Mouse (Mus musculus) testis, adult 2 months (tissue): Measurements from ENCODE around the gene Arhgef18. TPM values are rescaled to one million over a fixed set of nuclear protein-coding genes. Genes with fewer than 3 reads are reported as not detected.

Source experiments
- H3K27ac ChIP-seq: fragments of 200-500 bp; 2 replicates; pipeline ENCODE4 v1.5.1; 2012; ENCODE audit warnings: low read depth, low read length; ENCODE audit not compliant: control insufficient read depth, insufficient read depth
- H3K27me3 ChIP-seq: fragments of 200-500 bp; 2 replicates; pipeline ENCODE4 v1.6.1; 2012; ENCODE audit warnings: mild to moderate bottlenecking, low read length, moderate library complexity; ENCODE audit not compliant: control insufficient read depth, insufficient read depth
- H3K36me3 ChIP-seq: fragments of 200-500 bp; 2 replicates; pipeline ENCODE4 v1.6.1; 2012; ENCODE audit warnings: mild to moderate bottlenecking, low read length; ENCODE audit not compliant: control insufficient read depth, insufficient read depth
- H3K4me1 ChIP-seq: fragments of 200-500 bp; 2 replicates; pipeline ENCODE4 v1.6.1; 2012; ENCODE audit warnings: low read length; ENCODE audit not compliant: control insufficient read depth, insufficient read depth
- H3K4me3 ChIP-seq: fragments of 200-500 bp; 2 replicates; pipeline ENCODE4 v1.5.1; 2012; ENCODE audit warnings: low read depth, mild to moderate bottlenecking, low read length, moderate library complexity, mixed read lengths; ENCODE audit not compliant: control insufficient read depth
- CTCF ChIP-seq: fragments of 200-500 bp; IDR thresholded peaks from 2 replicates; pipeline ENCODE4 v1.5.1; 2012; ENCODE audit warnings: low read depth, mild to moderate bottlenecking, inconsistent platforms, low read length, moderate library complexity; ENCODE audit not compliant: control insufficient read depth, insufficient read depth, insufficient replicate concordance
- POLR2A ChIP-seq: fragments of 200-500 bp; IDR thresholded peaks from 2 replicates; pipeline ENCODE4 v1.6.1; 2012; ENCODE audit warnings: low read depth, mild to moderate bottlenecking, inconsistent platforms, low read length, moderate library complexity; ENCODE audit not compliant: control insufficient read depth
- polyA plus RNA-seq: library from polyadenylated mRNA; depleted of rRNA; stranded (reverse); fragments of >200 nt; gene quantifications from 2 replicates; pipeline ENCODE4 v1.2.3, GENCODE M21; 2012

The Arhgef18 gene
- polyA plus RNA-seq, 1 experiment: 6.7 TPM

DNA sequence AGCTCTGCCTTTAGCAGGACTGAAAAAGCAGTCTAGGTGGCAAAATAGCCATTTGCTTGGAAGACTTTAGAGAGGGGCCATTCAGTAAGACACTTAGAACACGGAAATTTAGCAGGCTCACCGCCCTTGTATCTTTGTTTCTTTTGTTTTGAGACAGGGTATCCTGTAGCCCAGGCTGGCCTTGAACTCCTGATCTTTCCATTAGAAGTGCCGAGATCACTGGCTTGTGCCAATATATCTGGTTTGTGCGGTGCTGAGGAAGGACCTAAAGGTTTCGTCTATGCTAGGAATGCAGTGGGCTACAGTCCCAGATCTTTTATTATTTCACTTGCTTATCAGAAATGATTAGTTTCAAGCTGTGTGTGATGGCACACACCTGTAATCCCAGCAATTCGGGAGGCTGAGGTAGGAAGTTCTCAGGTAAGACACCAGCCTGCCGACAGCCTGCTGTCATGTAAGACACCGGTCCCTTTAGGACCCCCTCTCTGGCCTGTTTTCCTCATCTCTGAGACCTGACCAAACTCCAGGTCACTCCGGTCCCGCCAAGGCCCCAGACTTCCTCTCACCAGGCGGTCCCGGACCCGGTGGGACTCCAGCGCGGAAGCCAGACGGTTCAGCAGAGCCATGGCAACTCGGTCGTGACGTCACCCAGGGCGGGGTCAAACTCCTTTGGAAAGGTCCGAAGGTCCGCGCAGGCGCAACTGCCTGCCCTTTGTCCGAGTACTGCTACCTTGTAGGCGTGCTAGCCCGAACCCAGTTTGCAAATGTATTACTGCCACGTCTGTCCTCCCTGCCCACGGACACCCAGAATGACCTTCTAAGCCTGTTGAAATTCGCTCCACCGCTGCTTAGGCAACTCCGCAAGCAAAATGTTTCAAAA lies 74.4 kb downstream of the Arhgef18 start, which contains the start of gene Pex11g:
Pex11g (minus strand) TSS at position 675 of the 880 bp plus-strand sequence.
- TF ChIP-seq POLR2A: peak; percentile 93
- TF ChIP-seq CTCF: 0 out of 2 replicates have a peak, but pooled peaks have one; percentile 0
- Histone ChIP-seq H3K27me3 (no peaks in the 10 kb centered on the region), H3K36me3 (no peaks in the 10 kb centered on the region), H3K4me1 (peaks cover 3% of the 10 kb centered on the region), H3K27ac (peak within 1 kb of the TSS; percentile 85), H3K4me3 (peak within 1 kb of the TSS; percentile 90)

GRCm38 (mm10) chr8:3467886-3468545 lies 75.2 kb downstream of the Arhgef18 start:
- TF ChIP-seq POLR2A (no peak), CTCF (no peak)
- Histone ChIP-seq H3K4me3 (peak overlapping the region; percentile 90), H3K27ac (peak overlapping the region; percentile 50), H3K27me3 (no peaks in the 10 kb centered on the region), H3K36me3 (no peaks in the 10 kb centered on the region), H3K4me1 (peaks cover 3% of the 10 kb centered on the region)

GRCm38 (mm10) chr8:3468838-3469237 lies 76.0 kb downstream of the Arhgef18 start:
- Histone ChIP-seq H3K36me3 (no peaks in the 10 kb centered on the region), H3K27me3 (no peaks in the 10 kb centered on the region), H3K27ac (no peak overlapping the region), H3K4me3 (no peak overlapping the region; the same call in 1 of the 2 replicates), H3K4me1 (peaks cover 3% of the 10 kb centered on the region)
- TF ChIP-seq CTCF (no peak), POLR2A (no peak)

DNA sequence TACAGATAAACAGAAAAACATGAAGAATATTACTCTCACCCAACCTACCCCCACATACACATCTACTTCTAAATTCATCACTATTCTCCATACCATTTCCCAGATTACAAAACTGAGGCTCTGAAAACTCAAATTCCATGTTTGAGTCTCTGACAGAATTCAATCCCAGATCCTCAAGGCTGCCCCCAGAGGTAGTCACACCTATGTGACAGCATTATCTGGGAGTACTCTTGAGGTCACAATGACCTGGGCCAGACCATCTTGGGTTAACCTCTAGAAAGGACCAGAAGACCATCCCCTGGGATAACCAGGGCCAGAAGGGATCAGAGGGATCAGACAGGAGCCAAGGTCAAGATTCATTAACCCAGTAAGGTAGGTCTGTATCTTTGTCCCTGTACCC lies 77.8 kb downstream of the Arhgef18 start, which contains the start of gene Tex45:
Tex45 (plus strand) TSS at position 301 of the 400 bp plus-strand sequence.
- Histone ChIP-seq H3K4me1 (peaks cover 3% of the 10 kb centered on the region), H3K27ac (no peak within 1 kb of the TSS), H3K27me3 (no peaks in the 10 kb centered on the region), H3K4me3 (peak within 1 kb of the TSS; percentile 82), H3K36me3 (no peaks in the 10 kb centered on the region)
- no peak for TF ChIP-seq CTCF
- no peak for TF ChIP-seq POLR2A

DNA sequence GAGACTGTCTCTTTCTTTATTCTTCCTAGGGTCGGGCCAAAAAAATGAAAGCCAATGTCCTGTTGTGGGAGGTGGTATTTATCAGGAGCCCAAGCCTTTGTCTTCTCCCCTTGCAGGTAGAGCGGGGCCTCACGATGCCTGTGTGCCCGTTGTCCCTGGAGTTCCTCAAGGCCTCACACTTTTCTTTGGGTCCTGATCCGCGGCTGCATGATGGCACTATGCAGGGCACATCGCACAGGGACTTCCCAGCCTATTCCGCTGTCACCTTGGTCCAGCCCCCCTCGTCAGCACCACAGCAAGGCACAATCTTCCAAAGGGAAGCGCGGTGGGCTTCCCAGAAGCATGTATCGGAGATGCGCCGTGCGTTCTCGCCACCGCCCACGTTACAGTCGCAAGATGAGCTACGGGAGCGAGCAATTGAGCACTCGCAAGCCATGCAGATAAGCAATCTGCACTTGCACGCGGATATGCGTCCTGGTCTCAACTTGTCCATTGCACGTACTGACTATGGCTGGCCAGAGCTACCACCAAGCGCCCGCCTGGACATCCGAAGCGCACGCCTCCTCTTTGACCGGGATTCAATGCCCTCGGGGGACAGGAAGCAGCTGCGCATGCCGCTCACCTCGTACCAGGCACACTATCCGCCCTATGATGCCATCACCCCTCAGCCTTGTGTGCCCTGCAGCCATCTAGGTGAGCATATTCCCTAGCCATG lies 83.1 kb downstream of the Arhgef18 start:
- Histone ChIP-seq H3K36me3 (no peaks in the 10 kb centered on the region), H3K4me3 (peak overlapping the region; percentile 72), H3K27me3 (no peaks in the 10 kb centered on the region), H3K27ac (no peak overlapping the region), H3K4me1 (peaks cover 4% of the 10 kb centered on the region)
- no peak for TF ChIP-seq POLR2A
- TF ChIP-seq CTCF: no peak

DNA sequence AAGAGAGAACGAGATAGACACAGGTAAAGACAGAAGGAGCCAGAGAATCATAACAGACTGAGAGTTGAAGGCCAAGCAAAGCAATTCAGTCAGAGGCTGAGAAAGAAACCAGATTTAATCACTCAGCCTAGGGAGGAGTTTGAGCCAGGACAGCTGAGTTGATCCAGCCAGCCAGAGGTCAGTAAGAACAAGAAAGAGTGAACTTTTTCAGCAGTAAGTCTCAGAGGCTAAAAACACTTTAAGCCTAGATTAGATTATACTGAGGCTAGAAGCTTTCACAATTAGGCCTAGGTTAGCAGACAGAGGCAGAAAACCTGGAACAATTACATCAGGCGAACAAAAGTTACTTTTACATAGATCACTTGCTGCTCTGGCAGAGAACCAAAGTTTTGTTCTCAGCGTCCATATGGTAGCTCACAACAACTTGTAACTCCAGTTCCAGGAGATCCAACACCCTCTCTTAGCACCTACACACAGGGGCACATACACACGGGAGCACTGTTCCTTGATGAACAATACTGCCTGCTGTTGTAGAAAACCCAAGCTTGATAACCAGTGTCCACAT lies 87.5 kb downstream of the Arhgef18 start:
- no peak overlapping the region for H3K4me3 ChIP-seq
- H3K27ac ChIP-seq: no peak overlapping the region
- H3K36me3 ChIP-seq: no peaks in the 10 kb centered on the region
- TF ChIP-seq POLR2A (no peak), CTCF (no peak)
- H3K4me1 ChIP-seq: peaks cover 12% of the 10 kb centered on the region
- no peaks in the 10 kb centered on the region for H3K27me3 ChIP-seq
